7 mouse cellular contexts compared by ENCODE assay signal in genomic region chr2:92528119-92528830, GRCm38 (mm10).
DNase-seq lines count a peak whose midpoint lies in the region; ATAC-seq and TF ChIP-seq lines count a peak whose summit lies in the region.

No protein-coding gene starts in this region.

- no peaks in the 10 kb centered on the region for H3K9me3 ChIP-seq in liver, embryonic 12.5 days (replicated peaks)
- no peaks in the 10 kb centered on the region for H3K9me3 ChIP-seq in liver, embryonic 11.5 days (ENCODE audit: control insufficient read depth, low read length)
- H3K9me3 ChIP-seq in forebrain, embryonic 13.5 days (replicated peaks) = no peaks in the 10 kb centered on the region
- no peaks in the 10 kb centered on the region for H3K9me3 ChIP-seq in intestine, postnatal 0 days (ENCODE audit: control insufficient read depth)
- H3K9me3 ChIP-seq in neural tube, embryonic 12.5 days = no peaks in the 10 kb centered on the region

- no peaks in the 10 kb centered on the region for H3K4me1 ChIP-seq in liver, embryonic 12.5 days
- H3K4me1 ChIP-seq in liver, embryonic 11.5 days (replicated peaks; ENCODE audit: control insufficient read depth, insufficient read depth, low read length) = no peaks in the 10 kb centered on the region
- H3K4me1 ChIP-seq in forebrain, embryonic 13.5 days = peaks cover 9% of the 10 kb centered on the region
- H3K4me1 ChIP-seq in intestine, postnatal 0 days (replicated peaks; ENCODE audit: control insufficient read depth, insufficient read depth, low read length) = no peaks in the 10 kb centered on the region; the same call in 1 of the 2 replicates
- peaks cover 22% of the 10 kb centered on the region for H3K4me1 ChIP-seq in neural tube, embryonic 12.5 days

- TF ChIP-seq CTCF in intestine, postnatal 0 days (IDR thresholded peaks at IDR 0.05; ENCODE audit: low read depth) = no peak

- DNase-seq in liver, embryonic 11.5 days (ENCODE audit: low spot score) = no peak
- DNase-seq in frontal cortex, postnatal 36 days (ENCODE audit: low spot score in 2 of 2) = no peak
- no peak for DNase-seq in thymus, postnatal 10 days (ENCODE audit: low spot score in 2 of 2)

- H3K27ac ChIP-seq in liver, embryonic 12.5 days = no peak overlapping the region
- no peak overlapping the region for H3K27ac ChIP-seq in liver, embryonic 11.5 days (ENCODE audit: low read depth, low read length)
- H3K27ac ChIP-seq in forebrain, embryonic 13.5 days = peak overlapping the region; percentile 73; the same call in 1 of the 2 replicates
- H3K27ac ChIP-seq in intestine, postnatal 0 days (ENCODE audit: low read depth, low read length) = no peak overlapping the region
- no peak overlapping the region for H3K27ac ChIP-seq in neural tube, embryonic 12.5 days

- peaks cover 29% of the 10 kb centered on the region for H3K27me3 ChIP-seq in liver, embryonic 12.5 days (replicated peaks)
- H3K27me3 ChIP-seq in liver, embryonic 11.5 days (replicated peaks; ENCODE audit: control insufficient read depth, insufficient read depth, low read length) = no peaks in the 10 kb centered on the region; the same call in 1 of the 2 replicates
- H3K27me3 ChIP-seq in forebrain, embryonic 13.5 days = no peaks in the 10 kb centered on the region
- H3K27me3 ChIP-seq in intestine, postnatal 0 days (replicated peaks; ENCODE audit: control insufficient read depth, insufficient read depth, low read length) = no peaks in the 10 kb centered on the region
- H3K27me3 ChIP-seq in neural tube, embryonic 12.5 days (replicated peaks) = no peaks in the 10 kb centered on the region

- H3K9ac ChIP-seq in liver, embryonic 12.5 days = no peak overlapping the region
- no peak overlapping the region for H3K9ac ChIP-seq in liver, embryonic 11.5 days (ENCODE audit: low read depth, low read length)
- H3K9ac ChIP-seq in forebrain, embryonic 13.5 days = no peak overlapping the region
- no peak overlapping the region for H3K9ac ChIP-seq in intestine, postnatal 0 days (ENCODE audit: low read depth, low read length)
- H3K9ac ChIP-seq in neural tube, embryonic 12.5 days = no peak overlapping the region

- no peaks in the 10 kb centered on the region for H3K36me3 ChIP-seq in liver, embryonic 12.5 days
- H3K36me3 ChIP-seq in liver, embryonic 11.5 days (ENCODE audit: control insufficient read depth, insufficient read depth, low read length) = no peaks in the 10 kb centered on the region
- H3K36me3 ChIP-seq in forebrain, embryonic 13.5 days (ENCODE audit: poor library complexity, severe bottlenecking) = no peaks in the 10 kb centered on the region
- H3K36me3 ChIP-seq in intestine, postnatal 0 days (ENCODE audit: control insufficient read depth, insufficient read depth) = no peaks in the 10 kb centered on the region
- H3K36me3 ChIP-seq in neural tube, embryonic 12.5 days = no peaks in the 10 kb centered on the region

- ATAC-seq in liver, embryonic 12.5 days = no peak
- ATAC-seq in liver, embryonic 11.5 days (replicated peaks; ENCODE audit: low FRiP score) = no peak
- no peak for ATAC-seq in forebrain, embryonic 13.5 days
- ATAC-seq in intestine, postnatal 0 days = no peak
- no peak for ATAC-seq in neural tube, embryonic 12.5 days (ENCODE audit: low FRiP score, low read depth)

- H3K4me3 ChIP-seq in liver, embryonic 12.5 days = no peak overlapping the region
- H3K4me3 ChIP-seq in liver, embryonic 11.5 days (ENCODE audit: low read depth, low read length) = no peak overlapping the region
- H3K4me3 ChIP-seq in forebrain, embryonic 13.5 days = peak overlapping the region; percentile 50; the same call in 1 of the 2 replicates
- no peak overlapping the region for H3K4me3 ChIP-seq in intestine, postnatal 0 days (ENCODE audit: low read depth, low read length)
- no peak overlapping the region for H3K4me3 ChIP-seq in neural tube, embryonic 12.5 days

- WGBS in liver, embryonic 12.5 days (ENCODE audit: insufficient replicate concordance) = 66% methylated on average over 6 of the region's 6 CpGs
- 73% methylated on average over 6 of the region's 6 CpGs for WGBS in liver, embryonic 11.5 days
- WGBS in forebrain, embryonic 13.5 days = 89% methylated on average over 6 of the region's 6 CpGs
- 60% methylated on average over 6 of the region's 6 CpGs for WGBS in intestine, postnatal 0 days
- 89% methylated on average over 6 of the region's 6 CpGs for WGBS in neural tube, embryonic 12.5 days

- 0 out of 2 replicates have a peak overlapping the region, but pooled peaks have one; percentile 56 for H3K4me2 ChIP-seq in liver, embryonic 12.5 days
- no peak overlapping the region; the same call in 1 of the 2 replicates for H3K4me2 ChIP-seq in liver, embryonic 11.5 days
- peak overlapping the region; percentile 77 for H3K4me2 ChIP-seq in forebrain, embryonic 13.5 days
- peak overlapping the region; percentile 76 for H3K4me2 ChIP-seq in intestine, postnatal 0 days (replicated peaks; ENCODE audit: low read depth)
- H3K4me2 ChIP-seq in neural tube, embryonic 12.5 days (replicated peaks) = peak overlapping the region; percentile 78
